Mouse (Mus musculus) embryo, embryonic 10.5 days (tissue): ENCODE data around the gene Pex7.
"Not testable (repeated sequence)": the region's sequence is repeated elsewhere in the genome, so short reads cannot be mapped to it uniquely, and the experiment has no call there.

Source experiments
- DNase-seq: peaks from one replicate; pipeline ENCODE4 v3.0.0-alpha.2; 2015; ENCODE audit warnings: low spot score

The Pex7 gene

DNA sequence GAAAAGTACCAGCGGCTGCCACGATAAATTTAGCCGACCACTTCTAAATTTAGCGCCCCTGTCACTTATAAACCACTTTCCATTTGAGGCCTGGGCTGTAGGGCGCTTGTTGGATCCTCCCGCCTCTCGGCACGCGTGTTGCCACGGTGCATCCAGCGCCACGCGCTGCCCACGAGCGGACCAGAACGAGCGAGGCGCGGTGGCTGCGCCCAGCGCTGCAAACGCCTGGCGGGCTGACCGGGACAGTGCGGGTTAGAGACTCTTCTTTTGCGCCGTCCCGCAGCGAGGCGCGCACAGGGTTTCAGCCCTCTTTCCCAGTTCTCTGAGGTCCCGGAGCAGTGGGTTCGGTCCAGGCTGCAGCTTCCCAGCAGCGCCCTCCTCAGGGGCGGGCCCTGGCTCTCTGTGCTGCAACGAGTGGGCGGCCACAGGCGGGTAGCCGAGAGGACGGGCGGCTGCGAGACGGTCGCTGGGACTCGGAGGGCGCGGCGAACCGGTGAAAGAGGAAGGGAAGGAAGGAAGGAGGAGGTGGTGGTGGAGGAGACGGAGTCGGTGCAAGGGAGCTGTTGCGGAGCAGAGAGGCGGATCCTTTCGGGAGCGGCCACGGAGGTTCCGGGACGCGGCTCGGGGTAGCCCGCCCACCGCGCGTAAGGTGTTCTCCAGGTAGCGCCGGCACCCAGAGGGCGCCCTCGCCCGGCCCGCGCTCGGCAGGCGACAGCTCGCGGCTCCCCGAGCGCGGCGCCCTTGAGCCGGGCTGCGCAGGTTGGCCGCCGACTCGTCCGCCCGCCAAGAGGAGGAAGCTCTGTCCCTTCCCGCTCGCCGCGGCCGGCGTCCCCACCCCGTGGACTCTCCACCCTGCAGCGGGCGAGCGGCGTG is 26.3 kb upstream of the Pex7 start:
- DNase-seq: peak; percentile 72

DNA sequence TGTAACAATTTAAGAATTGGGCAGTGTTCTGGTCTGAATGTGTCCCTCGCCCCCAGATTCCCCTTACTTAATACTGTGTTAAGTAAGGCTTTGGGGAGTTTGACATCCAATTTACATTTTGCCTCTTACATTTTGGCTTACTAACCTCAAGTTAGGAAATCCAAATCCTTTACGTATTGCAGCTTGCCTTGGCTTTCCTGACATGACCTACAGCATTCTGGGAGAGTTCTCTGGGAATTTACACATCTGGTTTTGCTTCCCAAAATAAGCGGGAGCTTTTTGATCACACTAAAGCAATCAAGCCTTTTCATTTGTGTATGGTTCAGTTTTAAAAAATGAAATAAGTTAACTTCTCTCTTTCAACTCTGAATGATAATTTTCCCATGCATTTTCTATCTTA is 25.5 kb upstream of the Pex7 start:
- DNase-seq: peak; percentile 29

DNA sequence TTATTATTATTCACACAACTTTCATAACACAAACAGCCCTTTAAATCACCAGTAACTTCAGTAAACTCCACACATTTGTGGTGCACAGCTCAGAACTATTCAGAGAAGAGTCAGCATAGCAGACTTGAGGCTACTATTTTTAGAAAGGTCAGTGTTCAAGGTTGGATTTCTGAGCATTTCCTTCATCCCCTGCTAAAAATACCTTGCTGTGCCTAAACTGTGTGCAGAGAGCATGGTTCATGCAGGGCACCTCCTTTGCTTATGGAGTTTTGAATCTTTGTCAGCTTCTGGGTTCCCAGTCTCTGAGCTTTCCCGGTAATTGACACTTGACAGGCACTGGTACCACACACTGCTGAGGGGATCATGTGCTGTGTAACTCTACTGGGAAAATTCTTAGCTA is 20.7 kb upstream of the Pex7 start:
- DNase-seq: no peak

DNA sequence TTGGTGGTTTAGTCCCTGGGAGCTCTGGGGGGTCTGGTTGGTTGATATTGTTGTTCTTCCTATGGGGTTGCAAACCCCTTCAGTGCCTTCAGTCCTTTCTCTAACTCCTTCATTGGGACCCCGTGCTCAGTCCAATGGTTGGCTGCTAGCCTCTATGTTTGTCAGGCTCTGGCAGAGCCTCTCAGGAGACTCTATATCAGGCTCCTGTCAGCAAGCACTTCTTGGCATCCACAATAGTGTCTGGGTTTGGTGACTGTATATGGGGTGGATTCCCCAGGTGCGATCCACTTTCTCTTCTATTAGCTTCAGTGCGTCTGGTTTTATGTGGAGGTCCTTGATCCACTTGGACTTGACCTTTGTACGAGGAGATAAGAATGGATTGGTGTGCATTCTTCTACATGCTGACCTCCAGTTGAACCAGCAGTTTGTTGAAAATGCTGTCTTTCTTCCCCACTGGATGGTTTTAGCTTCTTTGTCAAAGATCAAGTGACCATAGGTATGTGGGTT is 19.0 kb upstream of the Pex7 start:
- not testable (repeated sequence) for DNase-seq

DNA sequence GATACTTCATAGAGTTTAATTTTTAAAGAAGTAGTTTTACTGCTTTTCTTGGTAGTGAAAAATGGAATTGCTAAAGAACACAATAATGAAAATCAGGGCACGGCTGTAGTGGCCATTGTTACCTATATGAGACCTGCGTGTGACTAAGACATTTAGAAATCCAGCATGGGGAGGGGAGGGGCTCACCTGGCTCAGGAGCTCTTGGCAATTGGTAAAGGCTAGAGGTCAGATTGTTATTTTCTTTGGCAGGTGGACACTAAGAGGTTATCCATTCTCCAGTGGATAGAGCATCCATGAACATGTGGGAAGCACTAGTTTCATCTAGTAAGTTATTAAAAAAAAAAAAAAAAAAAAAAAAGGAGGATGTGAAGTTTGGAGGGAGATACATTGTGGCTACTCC is 16.8 kb upstream of the Pex7 start:
- no peak for DNase-seq

DNA sequence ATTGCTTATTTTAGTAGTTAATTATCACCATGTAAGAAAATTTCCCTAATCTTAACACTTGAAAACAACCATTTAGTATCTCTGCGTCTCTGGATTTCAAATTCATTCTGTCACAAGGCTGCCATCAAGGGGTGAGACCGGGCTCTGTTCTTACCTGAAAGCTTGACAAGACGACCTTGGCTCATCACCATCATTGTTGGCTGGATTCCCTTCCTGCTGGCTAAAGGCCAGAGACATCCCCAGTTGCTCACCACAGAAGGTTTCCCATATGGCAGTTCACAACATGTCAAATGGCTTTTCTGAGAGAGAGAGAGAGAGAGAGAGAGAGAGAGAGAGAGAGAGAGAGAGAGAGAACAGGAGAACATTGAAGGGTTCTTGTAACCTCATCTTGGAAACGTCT is 14.9 kb upstream of the Pex7 start:
- DNase-seq: no peak

DNA sequence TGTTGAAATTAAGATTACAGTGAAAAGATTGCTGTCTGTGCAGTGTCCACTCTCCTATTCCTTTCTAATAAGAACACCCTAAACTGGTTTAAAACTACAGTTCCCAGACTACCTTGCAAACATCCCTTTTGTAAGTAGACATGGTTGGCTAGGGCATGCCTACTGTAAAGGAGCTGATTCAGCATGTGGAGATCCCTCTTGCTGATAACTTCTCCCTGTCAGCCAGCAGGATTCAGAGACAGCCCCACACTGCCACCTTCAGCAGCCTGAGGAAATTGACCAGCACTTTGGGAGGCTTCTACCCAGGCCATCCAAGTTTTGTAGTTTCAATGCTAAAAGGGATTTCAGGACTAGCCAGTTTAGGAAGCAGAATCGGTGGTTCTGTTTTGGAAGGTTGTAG is 7.8 kb upstream of the Pex7 start:
- peak; percentile 54 for DNase-seq

DNA sequence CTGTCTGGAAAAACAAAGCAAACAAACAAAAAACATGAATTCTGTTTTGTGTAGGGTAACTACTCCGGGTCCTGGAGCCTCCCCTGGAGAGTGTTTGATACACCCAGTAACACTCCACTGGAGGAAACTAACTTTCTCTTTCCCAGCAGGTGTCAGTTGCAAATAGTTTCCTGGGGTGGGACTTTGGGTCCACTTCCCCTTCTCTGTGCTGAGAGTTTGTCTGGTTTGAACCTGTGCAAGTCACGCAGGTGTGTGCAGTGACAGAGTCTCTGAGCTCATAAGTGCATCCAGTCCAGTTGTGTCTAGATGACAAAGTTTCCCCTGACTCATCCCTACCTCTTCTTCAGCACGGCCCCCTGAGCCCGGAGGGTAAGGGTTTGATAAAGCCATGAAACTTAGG is 6.3 kb upstream of the Pex7 start:
- DNase-seq: no peak

DNA sequence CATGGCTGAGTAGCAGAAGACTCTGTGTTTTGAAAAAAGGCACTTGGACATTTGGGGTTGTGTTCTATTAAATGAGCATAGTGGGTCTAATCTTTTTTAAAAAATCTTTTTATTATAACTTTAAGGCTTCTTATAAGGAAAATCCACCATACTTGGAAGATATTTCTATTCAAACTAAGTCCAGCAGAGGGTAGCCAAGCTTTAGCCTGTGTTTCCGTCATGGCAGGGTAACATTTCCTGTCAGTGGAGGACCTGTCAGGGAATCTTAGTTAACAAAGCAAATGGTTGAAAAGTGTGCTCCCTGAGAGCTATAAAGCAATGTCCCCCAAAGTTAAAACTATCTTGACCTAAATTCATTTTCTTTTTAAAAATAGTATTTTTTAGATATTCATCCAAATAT is 4.1 kb upstream of the Pex7 start:
- peak; percentile 53 for DNase-seq

DNA sequence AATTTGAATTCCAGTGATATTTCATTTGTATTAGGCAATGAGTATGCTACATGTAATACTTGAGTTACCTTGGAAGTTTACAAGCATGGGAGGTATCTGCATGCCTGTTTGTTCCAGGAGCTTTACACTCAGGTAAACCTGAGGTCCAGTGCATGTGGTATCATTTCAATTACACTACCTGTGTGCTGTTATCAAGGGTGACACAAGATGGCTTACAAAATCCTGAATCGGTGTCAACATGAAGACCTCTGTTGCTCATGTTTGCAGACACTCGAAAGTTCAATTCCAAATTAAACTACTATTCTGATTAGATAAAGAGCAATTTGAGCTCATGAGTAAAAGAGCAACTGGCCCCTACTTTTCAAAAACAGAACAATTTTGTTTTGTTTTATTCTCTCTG is 3.0 kb upstream of the Pex7 start:
- no peak for DNase-seq

DNA sequence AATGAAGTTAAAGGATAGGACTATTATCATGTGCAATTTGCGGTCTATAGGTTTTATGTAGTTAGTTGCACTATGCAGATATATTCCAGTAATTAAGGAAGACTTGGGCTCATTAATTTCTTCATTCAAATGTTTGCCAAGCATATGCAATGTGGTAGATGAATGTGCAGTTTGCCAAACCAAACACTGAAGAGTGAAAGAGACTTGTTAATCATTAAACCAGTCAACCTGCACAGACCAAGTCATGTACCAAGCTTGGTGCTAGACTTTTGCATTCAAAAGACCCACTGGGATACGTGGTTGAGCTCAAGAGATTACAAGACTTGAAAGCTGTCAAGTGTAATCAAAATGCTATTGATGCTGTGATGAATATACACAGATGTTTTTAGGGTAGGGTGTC is 587 bp upstream of the Pex7 start:
- no peak for DNase-seq

DNA sequence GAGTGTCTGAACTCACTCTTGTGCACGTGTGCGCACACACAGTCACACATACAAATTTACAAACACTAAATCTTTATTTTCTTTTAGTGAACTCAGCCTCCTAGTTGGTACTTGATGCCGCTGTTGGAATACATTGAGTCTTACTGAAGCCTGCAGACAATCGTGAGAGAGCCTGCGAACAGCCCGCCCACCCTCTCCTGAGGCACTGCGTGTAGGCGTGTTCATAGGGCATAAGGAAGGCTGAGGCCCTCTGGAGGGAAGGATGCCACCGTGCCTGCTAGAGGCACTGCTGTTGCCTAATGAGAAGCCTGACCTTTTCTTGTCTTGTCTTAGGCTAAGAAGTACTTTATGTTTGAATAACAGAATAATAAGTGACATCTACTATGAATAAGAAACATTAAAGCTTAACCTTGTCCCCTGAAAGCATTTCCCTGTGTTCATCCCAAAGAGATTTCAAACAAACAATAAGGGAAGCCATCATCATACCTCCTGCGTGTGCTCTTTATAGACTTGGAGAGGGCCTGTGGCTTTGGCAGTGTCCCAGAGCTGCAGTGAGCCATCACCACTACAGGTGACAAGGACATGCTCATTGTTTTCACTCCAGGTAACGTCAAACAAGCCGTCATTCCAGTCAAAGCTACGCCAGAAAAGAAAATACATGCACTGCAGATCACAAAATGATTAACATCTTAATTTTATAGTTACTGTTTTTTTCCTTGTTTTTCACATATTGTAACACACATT is 3.2 kb downstream of the Pex7 start:
- DNase-seq: no peak

DNA sequence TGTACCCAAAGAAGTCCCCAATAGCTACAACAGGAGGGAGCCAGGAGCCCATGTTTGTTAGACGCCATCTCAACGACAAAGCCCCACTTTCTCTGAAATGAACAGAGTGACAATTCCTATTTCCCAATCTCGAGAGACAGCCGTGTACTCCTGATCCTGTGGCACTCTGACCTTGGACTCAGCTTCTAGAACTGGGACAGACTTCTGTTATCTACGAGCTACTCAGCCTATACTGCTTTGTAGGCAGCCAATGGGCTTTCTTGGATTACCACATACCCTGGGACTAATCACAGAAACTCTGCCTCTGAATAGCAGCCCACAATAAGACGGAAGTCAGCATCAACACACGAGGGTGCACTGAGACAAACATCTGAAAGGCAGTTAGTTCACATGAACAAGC is 5.5 kb downstream of the Pex7 start:
- no peak for DNase-seq

DNA sequence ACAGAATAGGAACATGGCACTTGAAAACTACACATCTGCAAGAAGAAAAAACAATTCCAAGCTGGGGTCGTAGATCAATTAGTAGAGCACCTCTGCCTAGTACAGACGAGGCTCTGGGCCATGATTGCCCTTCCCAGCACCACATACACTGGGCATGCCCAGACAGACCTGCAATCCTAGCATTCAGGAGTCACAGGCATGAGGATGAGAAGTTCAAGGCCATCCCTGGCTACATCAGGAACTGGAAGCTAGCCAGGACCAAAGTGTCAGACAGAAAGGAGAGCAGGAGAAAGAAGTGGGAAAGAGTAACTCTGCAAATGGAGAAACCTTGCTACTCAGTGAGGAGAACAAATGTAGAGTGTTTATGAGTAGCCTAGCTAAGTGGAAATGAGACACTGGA is 7.3 kb downstream of the Pex7 start:
- no peak for DNase-seq

DNA sequence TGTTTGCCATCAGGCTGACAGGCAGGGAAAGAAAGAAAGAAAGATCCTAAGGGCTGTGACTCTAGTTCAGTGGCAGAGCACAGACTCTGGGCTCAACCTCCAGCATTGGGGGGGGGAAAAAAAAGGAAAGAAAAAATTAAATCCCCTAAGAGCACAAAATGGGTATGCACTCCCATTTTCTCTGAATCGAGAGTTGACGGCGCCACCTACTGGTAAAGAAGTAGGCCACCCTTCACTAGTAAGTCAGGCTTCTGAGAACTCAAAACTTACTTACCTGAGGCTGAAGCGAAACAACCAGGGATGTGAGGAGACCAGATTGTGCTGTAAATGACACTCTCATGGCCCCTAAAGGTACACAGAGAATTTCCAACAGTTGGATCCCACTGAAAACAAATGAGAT is 13.5 kb downstream of the Pex7 start:
- peak; percentile 72 for DNase-seq

DNA sequence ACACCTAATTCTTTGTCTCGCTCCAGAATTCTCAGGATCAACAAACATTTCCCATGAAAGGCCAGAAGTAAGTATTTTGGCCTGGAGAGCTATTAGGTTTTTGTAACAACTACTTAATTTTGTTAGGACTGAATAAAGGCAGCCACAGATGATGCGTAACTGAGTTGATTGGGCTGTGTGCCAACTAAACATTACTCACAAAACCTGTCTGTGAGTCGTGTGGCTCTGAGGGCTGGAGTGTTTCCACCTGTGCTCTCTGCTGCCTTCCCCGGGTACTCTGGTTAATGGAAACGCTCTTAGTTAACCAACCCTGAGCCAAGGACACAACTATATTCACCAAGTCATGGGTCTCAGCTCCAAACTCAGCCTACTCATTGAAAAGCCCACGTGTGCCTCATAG is 14.3 kb downstream of the Pex7 start:
- DNase-seq: no peak

DNA sequence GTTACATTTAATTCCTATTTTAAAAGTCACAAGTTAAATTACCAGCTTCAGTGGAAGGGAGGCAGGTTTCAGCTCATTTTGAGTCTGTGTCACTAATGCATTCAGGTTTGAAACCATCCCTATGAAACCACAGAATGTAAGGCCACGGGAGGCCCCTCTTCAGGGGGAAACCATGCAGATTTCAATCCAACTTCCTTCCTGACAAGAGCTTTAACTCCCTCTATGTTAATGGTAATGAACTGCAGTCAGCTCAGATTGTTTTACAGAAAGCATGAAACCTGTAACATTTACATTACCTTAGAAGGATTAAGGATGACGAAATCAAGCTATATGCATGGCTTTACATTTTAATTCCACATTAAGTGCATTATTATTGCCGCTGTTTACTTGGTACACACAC is 15.8 kb downstream of the Pex7 start:
- no peak for DNase-seq

DNA sequence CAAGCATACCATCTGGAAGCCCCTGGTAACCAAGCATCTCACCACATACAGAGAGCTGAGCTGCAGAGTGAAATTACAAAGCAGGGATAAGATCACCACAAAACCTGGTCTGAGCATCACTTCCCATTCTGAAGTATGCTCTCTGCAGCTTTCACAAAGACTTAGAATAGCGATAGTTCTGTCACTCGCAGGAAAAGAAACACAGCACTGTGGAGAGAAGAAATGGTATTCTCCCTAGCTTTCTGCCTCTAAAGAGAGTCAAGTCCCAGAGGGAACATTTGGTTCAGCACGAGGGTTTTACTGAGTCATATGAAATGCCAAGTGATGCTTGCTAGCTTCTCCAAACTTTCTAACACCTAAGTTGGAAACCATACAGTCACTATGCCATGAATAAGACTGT is 17.6 kb downstream of the Pex7 start:
- no peak for DNase-seq

DNA sequence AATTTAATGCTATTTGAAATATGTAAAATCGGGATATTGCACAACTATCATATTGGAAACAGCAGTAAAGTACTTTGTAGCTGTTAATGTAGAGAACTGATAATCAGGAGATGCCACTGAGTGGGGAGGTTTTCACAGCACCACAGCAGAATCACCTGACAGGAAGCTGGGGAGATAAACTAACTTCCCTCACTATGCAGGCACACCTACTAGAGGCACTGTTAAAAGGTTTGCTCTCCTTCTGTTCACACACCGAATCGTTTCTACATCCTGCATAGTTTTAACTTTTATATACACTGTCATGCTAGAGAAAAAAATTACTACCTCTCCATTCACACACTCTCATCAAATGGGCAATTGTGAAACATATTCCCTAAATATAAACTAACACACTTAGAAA is 21.2 kb downstream of the Pex7 start:
- no peak for DNase-seq

DNA sequence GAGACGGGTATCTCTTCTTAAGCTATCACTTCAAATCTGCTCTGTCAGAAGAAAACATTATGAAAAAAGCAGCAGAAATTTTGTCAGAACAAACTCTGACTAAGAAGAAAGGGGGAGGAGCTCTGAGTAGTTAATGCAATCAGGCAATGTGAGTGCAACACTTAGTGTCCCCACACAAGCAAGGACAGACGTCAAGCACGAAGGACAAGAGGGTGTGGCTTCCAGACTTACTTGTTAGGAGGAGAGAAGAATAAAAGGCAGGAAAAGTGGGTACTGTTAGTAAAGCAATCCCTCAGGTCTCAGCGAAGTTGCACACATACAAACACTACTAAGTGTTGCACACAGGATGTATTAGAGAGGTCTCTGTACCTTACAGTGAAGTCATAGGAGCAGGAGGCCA is 23.1 kb downstream of the Pex7 start:
- no peak for DNase-seq

DNA sequence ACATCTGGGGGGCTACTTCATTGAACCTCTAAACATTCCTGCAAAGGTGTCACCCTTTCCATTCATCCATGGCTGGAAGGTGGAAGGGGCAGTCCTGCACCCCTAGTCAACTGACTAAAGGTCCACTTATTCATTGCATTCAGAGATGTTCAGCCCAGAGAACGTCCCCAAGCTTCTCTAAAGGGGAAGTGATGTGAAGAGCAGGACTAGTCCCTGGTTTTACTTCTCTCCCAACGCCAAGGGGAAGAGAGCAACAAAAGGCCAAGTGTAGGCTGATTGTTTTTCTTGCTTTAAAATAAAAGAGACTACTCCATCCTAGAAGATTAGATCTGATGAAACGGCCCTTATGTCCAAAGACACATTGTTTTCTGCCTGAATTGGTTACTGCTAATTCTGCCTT is 27.1 kb downstream of the Pex7 start:
- DNase-seq: no peak

DNA sequence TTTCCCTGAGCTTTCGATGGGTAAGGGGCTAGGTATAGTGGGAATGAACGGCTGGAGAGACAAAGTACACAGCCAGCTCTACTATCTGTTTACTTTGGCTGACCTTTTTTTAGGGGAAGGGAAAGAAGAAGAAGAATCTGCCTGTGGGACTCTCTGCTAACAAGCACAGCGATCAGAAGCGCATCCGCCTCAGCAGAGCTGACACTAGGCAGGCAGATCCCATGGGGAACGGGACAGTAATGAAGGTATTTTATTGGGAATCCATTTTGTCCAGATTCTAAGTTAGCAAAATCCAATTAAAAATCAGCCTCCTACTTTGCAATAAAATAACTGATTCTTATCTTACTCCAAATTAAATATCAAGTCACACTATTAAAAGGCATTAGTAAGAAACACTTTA is 28.3 kb downstream of the Pex7 start:
- DNase-seq: no peak

DNA sequence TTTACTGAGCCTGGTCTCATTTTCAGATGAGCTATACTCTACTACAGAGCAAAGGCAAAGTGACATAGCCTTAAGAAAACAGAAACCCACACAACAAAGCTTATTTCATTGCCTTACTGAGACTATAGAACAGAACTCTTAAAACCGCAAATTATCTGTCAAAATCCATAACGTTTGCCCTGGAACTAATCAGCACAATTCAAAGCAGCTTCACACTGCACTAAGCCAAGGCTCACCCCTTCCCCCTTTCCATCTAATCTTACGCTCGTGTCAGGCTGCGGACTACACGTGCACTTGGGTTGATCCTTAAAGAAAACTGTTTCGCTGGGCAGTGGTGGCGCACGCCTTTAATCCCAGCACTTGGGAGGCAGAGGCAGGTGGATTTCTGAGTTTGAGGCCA is 29.8 kb downstream of the Pex7 start:
- no peak for DNase-seq

DNA sequence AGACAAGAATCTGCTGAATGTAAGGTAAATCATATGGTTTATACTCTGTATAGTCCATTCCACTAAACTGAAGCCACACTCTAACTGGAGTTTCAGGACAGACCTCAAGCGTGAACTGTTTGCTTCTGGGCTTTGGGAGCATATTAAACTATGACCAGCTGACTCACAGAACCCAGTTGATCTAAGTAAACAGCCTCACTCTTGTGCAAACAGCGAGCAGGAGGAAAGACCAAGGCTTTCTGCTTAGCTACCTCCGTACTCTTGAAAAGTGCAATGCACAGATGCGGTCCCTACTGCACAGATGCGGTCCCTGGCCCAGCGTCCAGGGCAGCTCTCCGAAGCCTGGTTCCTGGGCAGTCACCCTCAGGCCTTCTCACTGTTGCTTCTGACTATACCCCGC is 30.2 kb downstream of the Pex7 start:
- DNase-seq: no peak
